Mouse (Mus musculus) heart, embryonic 10.5 days (tissue): ENCODE results near the gene Osbpl9. TPM values are rescaled to one million over a fixed set of nuclear protein-coding genes. Genes with fewer than 3 reads are reported as not detected.

Experiments used
- DNase-seq: peaks from one replicate; pipeline ENCODE4 v3.0.0-alpha.2; 2017; ENCODE audit warnings: low spot score
- H3K27ac ChIP-seq: fragments of 300-500 bp; sonication (generic); 2 replicates; pipeline ENCODE4 v1.5.1; 2016; ENCODE audit warnings: mild to moderate bottlenecking
- H3K27me3 ChIP-seq: fragments of 300-500 bp; sonication (generic); 2 replicates; pipeline ENCODE4 v1.6.1; 2016; ENCODE audit warnings: mild to moderate bottlenecking; ENCODE audit not compliant: poor library complexity, insufficient read depth, severe bottlenecking
- H3K36me3 ChIP-seq: fragments of 300-500 bp; sonication (generic); 2 replicates; pipeline ENCODE4 v1.6.1; 2016; ENCODE audit warnings: mild to moderate bottlenecking, moderate library complexity
- H3K4me1 ChIP-seq: fragments of 300-500 bp; sonication (generic); 2 replicates; pipeline ENCODE4 v1.6.1; 2016; ENCODE audit warnings: mild to moderate bottlenecking
- H3K4me3 ChIP-seq: fragments of 300-500 bp; sonication (generic); 2 replicates; pipeline ENCODE4 v1.5.1; 2016; ENCODE audit warnings: mild to moderate bottlenecking, moderate library complexity
- H3K9me3 ChIP-seq: fragments of 300-500 bp; sonication (generic); 2 replicates; pipeline ENCODE4 v1.6.1; 2016; ENCODE audit warnings: mild to moderate bottlenecking, moderate library complexity
- WGBS: fragments of 180-500 bp; shearing (Covaris S2); methylation state at CpG from one replicate; pipeline ENCODE4 v1.1.7; 2016; 5-methylcytosine and 5-hydroxymethylcytosine counted together
- polyA plus RNA-seq: library from polyadenylated mRNA; unstranded; fragments of >200 nt; fragmentation: Nextera tagmentation; extraction: Ambion mirVana; gene quantifications from 2 replicates; pipeline ENCODE4 v1.2.1, GENCODE M21; 2016

Gene Osbpl9
- polyA plus RNA-seq, 1 experiment from 2014 or later, result 43.5 TPM

DNA sequence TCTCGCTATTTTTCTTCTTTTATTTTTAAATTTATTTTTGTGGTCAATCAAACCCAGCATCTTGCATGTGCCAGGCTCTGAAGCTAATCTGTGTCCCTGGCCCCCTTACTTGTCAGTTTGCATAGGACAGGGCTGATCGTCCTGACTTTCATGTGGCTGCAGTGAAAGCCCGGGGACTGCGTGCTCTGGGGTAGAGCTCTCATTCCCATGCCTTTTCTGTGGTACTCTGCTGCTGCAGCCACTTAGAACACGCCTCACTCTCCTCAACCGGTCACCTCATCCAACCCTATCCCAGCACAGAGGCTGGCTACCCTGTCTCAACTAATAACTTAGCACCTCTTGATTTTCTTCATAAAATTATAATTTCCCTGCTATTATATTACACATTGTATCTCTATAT, 23.5 kb upstream of the Osbpl9 start:
- 67% methylated on average over 6 of the region's 6 CpGs for WGBS
- Histone ChIP-seq H3K4me1 (peaks cover 11% of the 10 kb centered on the region; the same call in 1 of the 2 replicates), H3K9me3 (no peaks in the 10 kb centered on the region), H3K36me3 (no peaks in the 10 kb centered on the region), H3K4me3 (no peak overlapping the region), H3K27me3 (no peaks in the 10 kb centered on the region), H3K27ac (0 out of 2 replicates have a peak overlapping the region, but pooled peaks have one; percentile 12)
- no peak for DNase-seq

GRCm38 (mm10) chr4:109224762-109225552, 22.9 kb upstream of the Osbpl9 start:
- Histone ChIP-seq H3K9me3 (no peaks in the 10 kb centered on the region), H3K27me3 (no peaks in the 10 kb centered on the region), H3K36me3 (no peaks in the 10 kb centered on the region), H3K4me1 (peaks cover 11% of the 10 kb centered on the region; the same call in 1 of the 2 replicates), H3K27ac (0 out of 2 replicates have a peak overlapping the region, but pooled peaks have one; percentile 12), H3K4me3 (no peak overlapping the region)
- 56% methylated on average over 13 of the region's 13 CpGs for WGBS
- DNase-seq, result peak; percentile 76

GRCm38 (mm10) chr4:109222001-109222400, 19.9 kb upstream of the Osbpl9 start:
- no peaks in the 10 kb centered on the region for H3K27me3 ChIP-seq
- WGBS, result 76% methylated on average over 3 of the region's 3 CpGs
- peaks cover 15% of the 10 kb centered on the region for H3K4me1 ChIP-seq
- H3K36me3 ChIP-seq, result no peaks in the 10 kb centered on the region
- H3K4me3 ChIP-seq, result no peak overlapping the region
- no peaks in the 10 kb centered on the region for H3K9me3 ChIP-seq
- H3K27ac ChIP-seq, result no peak overlapping the region
- DNase-seq, result no peak

DNA sequence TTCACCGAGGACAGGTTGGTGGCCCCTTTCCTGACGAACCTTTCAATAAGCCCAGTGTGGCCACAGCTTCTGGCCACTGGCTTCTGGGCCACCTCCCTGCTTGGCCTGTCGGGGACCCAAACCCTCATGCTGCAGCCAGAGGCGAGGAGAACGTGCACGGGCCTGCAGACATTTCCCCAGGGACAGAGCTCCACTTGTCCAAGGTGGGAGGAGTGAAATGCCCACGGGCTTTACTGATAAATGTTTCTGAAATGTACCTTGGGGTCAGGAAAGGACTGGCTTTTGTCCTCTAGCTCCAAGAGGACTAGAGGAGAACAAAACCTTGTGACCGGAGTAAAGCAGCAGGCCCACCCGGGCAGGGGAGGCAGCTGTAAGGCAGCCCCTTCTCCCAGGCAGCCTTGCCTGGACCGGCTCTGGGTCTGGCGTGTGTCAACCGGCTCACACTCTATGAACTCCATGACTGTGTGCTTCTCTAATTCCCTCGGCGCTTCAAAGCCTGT, 18.4 kb upstream of the Osbpl9 start:
- no peak overlapping the region for H3K4me3 ChIP-seq
- WGBS, result 54% methylated on average over 14 of the region's 14 CpGs
- DNase-seq, result no peak
- no peaks in the 10 kb centered on the region for H3K9me3 ChIP-seq
- peaks cover 8% of the 10 kb centered on the region for H3K4me1 ChIP-seq
- H3K27ac ChIP-seq, result peak overlapping the region; percentile 5; the same call in 1 of the 2 replicates
- no peaks in the 10 kb centered on the region for H3K36me3 ChIP-seq
- no peaks in the 10 kb centered on the region for H3K27me3 ChIP-seq

GRCm38 (mm10) chr4:109218008-109218407, 15.9 kb upstream of the Osbpl9 start:
- no peaks in the 10 kb centered on the region for H3K9me3 ChIP-seq
- H3K4me1 ChIP-seq, result peaks cover 4% of the 10 kb centered on the region; the same call in 1 of the 2 replicates
- no peak overlapping the region for H3K27ac ChIP-seq
- H3K27me3 ChIP-seq, result no peaks in the 10 kb centered on the region
- 64% methylated on average over 7 of the region's 7 CpGs for WGBS
- no peak overlapping the region for H3K4me3 ChIP-seq
- H3K36me3 ChIP-seq, result no peaks in the 10 kb centered on the region
- no peak for DNase-seq

- no peak overlapping the region for H3K27ac ChIP-seq
- no peaks in the 10 kb centered on the region for H3K36me3 ChIP-seq
- H3K4me3 ChIP-seq, result no peak overlapping the region
- DNase-seq, result no peak
- no peaks in the 10 kb centered on the region for H3K27me3 ChIP-seq
- H3K9me3 ChIP-seq, result no peaks in the 10 kb centered on the region
- 68% methylated on average over 3 of the region's 3 CpGs for WGBS
- peaks cover 6% of the 10 kb centered on the region for H3K4me1 ChIP-seq
Measured at GRCm38 (mm10) chr4:109213986-109214385, 11.9 kb upstream of the Osbpl9 start.

GRCm38 (mm10) chr4:109210881-109211280, 8.8 kb upstream of the Osbpl9 start:
- no peak for DNase-seq
- Histone ChIP-seq H3K27ac (no peak overlapping the region), H3K4me3 (no peak overlapping the region), H3K9me3 (no peaks in the 10 kb centered on the region), H3K36me3 (no peaks in the 10 kb centered on the region), H3K27me3 (no peaks in the 10 kb centered on the region), H3K4me1 (peaks cover 4% of the 10 kb centered on the region)
- WGBS, result 80% methylated on average over 4 of the region's 4 CpGs

GRCm38 (mm10) chr4:109210253-109210652, 8.2 kb upstream of the Osbpl9 start:
- 88% methylated on average over 2 of the region's 2 CpGs for WGBS
- no peak for DNase-seq
- H3K27me3 ChIP-seq, result no peaks in the 10 kb centered on the region
- H3K27ac ChIP-seq, result no peak overlapping the region
- H3K4me3 ChIP-seq, result no peak overlapping the region
- H3K36me3 ChIP-seq, result no peaks in the 10 kb centered on the region
- H3K4me1 ChIP-seq, result peaks cover 4% of the 10 kb centered on the region
- H3K9me3 ChIP-seq, result no peaks in the 10 kb centered on the region

GRCm38 (mm10) chr4:109207524-109207923, 5.5 kb upstream of the Osbpl9 start:
- no peaks in the 10 kb centered on the region for H3K9me3 ChIP-seq
- DNase-seq, result no peak
- no peaks in the 10 kb centered on the region for H3K27me3 ChIP-seq
- no peak overlapping the region for H3K27ac ChIP-seq
- H3K4me3 ChIP-seq, result no peak overlapping the region
- WGBS, result 78% methylated on average over 5 of the region's 5 CpGs
- H3K4me1 ChIP-seq, result peaks cover 4% of the 10 kb centered on the region
- H3K36me3 ChIP-seq, result no peaks in the 10 kb centered on the region

DNA sequence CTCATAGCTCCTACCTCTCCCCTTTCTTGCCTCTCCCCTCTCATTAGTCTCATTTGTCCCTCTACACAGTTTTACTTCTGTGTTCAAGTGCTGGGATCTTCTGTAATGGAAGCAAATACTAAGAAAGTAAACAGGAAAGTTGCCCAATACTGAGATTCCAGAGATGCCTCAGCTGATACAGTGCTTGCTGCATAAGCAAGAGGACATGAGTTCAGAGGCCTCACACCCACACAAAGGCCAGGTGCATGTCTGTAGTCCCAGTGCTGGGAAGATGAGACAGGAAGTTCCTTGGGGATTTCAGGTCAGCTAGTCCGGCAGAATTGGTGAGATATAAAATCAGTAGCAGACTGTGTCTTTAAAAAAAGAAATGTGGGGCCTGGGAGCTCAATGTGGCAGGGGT, 2.3 kb upstream of the Osbpl9 start:
- no peaks in the 10 kb centered on the region for H3K36me3 ChIP-seq
- DNase-seq, result no peak
- 85% methylated on average over 1 of the region's 1 CpGs for WGBS

DNA sequence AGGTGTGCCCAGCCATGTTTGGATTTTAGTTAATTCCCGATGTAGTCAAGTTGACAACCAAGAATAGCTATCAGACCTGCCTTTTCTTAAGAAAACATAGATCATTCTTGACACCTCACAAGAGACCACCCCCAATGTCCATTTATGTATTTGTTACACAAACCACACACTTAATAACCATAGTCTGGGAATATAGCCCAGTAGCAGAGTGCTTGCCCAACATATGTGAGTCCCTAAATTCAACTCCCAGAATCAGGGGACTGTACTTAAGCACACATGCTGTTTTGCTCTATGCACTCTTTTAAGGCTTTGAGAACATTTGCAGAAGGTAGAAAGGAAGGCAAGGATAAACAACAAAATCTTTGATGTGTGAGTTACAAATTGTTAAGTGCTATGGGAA, 1.9 kb upstream of the Osbpl9 start:
- Histone ChIP-seq H3K4me3 (no peak overlapping the region), H3K27me3 (no peaks in the 10 kb centered on the region), H3K4me1 (peaks cover 8% of the 10 kb centered on the region; the same call in 1 of the 2 replicates), H3K27ac (no peak overlapping the region), H3K9me3 (no peaks in the 10 kb centered on the region), H3K36me3 (no peaks in the 10 kb centered on the region)
- 88% methylated on average over 1 of the region's 1 CpGs for WGBS
- no peak for DNase-seq

More for the DNA sequence above, 2.3 kb upstream of the Osbpl9 start:
- H3K27ac ChIP-seq, result no peak overlapping the region
- no peaks in the 10 kb centered on the region for H3K27me3 ChIP-seq
- H3K4me1 ChIP-seq, result peaks cover 8% of the 10 kb centered on the region; the same call in 1 of the 2 replicates
- no peak overlapping the region for H3K4me3 ChIP-seq
- H3K9me3 ChIP-seq, result no peaks in the 10 kb centered on the region

- H3K27me3 ChIP-seq, result no peaks in the 10 kb centered on the region
- peaks cover 18% of the 10 kb centered on the region for H3K4me1 ChIP-seq
- DNase-seq, result no peak
- no peak overlapping the region for H3K27ac ChIP-seq
- H3K36me3 ChIP-seq, result no peaks in the 10 kb centered on the region
- H3K4me3 ChIP-seq, result no peak overlapping the region
- H3K9me3 ChIP-seq, result no peaks in the 10 kb centered on the region
- 89% methylated on average over 4 of the region's 4 CpGs for whole genome bisulfite sequencing
Measured at GRCm38 (mm10) chr4:109199069-109199468, 3.0 kb downstream of the Osbpl9 start.

GRCm38 (mm10) chr4:109195900-109196629, 6.0 kb downstream of the Osbpl9 start:
- WGBS, result 74% methylated on average over 7 of the region's 7 CpGs
- Histone ChIP-seq H3K4me1 (peaks cover 18% of the 10 kb centered on the region), H3K27me3 (no peaks in the 10 kb centered on the region), H3K27ac (no peak overlapping the region; the same call in 1 of the 2 replicates), H3K36me3 (no peaks in the 10 kb centered on the region), H3K9me3 (no peaks in the 10 kb centered on the region), H3K4me3 (no peak overlapping the region)
- DNase-seq, result no peak
